Mouse (Mus musculus): ENCODE data around the gene Pdzd2. TPM values are rescaled to one million over a fixed set of nuclear protein-coding genes. Genes with fewer than 3 reads are reported as not detected.
A peak's percentile ranks its signal among the peaks of the same experiment; 100 is the strongest.

Gene Pdzd2
- total RNA-seq, 2 experiments from 2014 or later, result 31.5 to 34.4 TPM

- no peak for DNase-seq
- intact Hi-C loops (cut with DNase I; ENCODE audit: low total_unique reads), result no loop called here
These were observed 101.2 kb downstream of the Pdzd2 start for GRCm38 (mm10) chr15:12638370-12639030.

- no peak for DNase-seq
- intact Hi-C loops (cut with DNase I; ENCODE audit: low total_unique reads), result no loop called here
These were observed 102.2 kb downstream of the Pdzd2 start for GRCm38 (mm10) chr15:12637511-12637910.

GRCm38 (mm10) chr15:12636386-12636785 lies 103.3 kb downstream of the Pdzd2 start:
- no peak for DNase-seq
- intact Hi-C loops (cut with DNase I; ENCODE audit: low total_unique reads), result no loop called here

- intact Hi-C loops (cut with DNase I; ENCODE audit: low total_unique reads), result no loop called here
- DNase-seq, result no peak
These were observed 104.8 kb downstream of the Pdzd2 start for GRCm38 (mm10) chr15:12634921-12635320.

- intact Hi-C loops (cut with DNase I; ENCODE audit: low total_unique reads), result no loop called here
These were observed 110.6 kb downstream of the Pdzd2 start for GRCm38 (mm10) chr15:12629164-12629563.

GRCm38 (mm10) chr15:12628451-12628850 lies 111.3 kb downstream of the Pdzd2 start:
- intact Hi-C loops (cut with DNase I; ENCODE audit: low total_unique reads), result no loop called here
- no peak for DNase-seq

More at GRCm38 (mm10) chr15:12629164-12629563, 110.6 kb downstream of the Pdzd2 start:
- DNase-seq, result no peak

- intact Hi-C loops (cut with DNase I; ENCODE audit: low total_unique reads), result no loop called here
- DNase-seq, result no peak
These were observed 112.8 kb downstream of the Pdzd2 start for GRCm38 (mm10) chr15:12626930-12627329.

GRCm38 (mm10) chr15:12626166-12626565 lies 113.6 kb downstream of the Pdzd2 start:
- no peak for DNase-seq
- intact Hi-C loops (cut with DNase I; ENCODE audit: low total_unique reads), result no loop called here

GRCm38 (mm10) chr15:12625524-12625923 lies 114.2 kb downstream of the Pdzd2 start:
- no peak for DNase-seq
- intact Hi-C loops (cut with DNase I; ENCODE audit: low total_unique reads), result no loop called here

- DNase-seq, result no peak
- intact Hi-C loops (cut with DNase I; ENCODE audit: low total_unique reads), result no loop called here
These were observed 116.2 kb downstream of the Pdzd2 start for GRCm38 (mm10) chr15:12623521-12623920.

GRCm38 (mm10) chr15:12622701-12623100 lies 117.0 kb downstream of the Pdzd2 start:
- DNase-seq, result no peak
- intact Hi-C loops (cut with DNase I; ENCODE audit: low total_unique reads), result no loop called here

GRCm38 (mm10) chr15:12622093-12622643 lies 117.6 kb downstream of the Pdzd2 start:
- intact Hi-C loops (cut with DNase I; ENCODE audit: low total_unique reads), result no loop called here
- no peak for DNase-seq

GRCm38 (mm10) chr15:12619273-12619672 lies 120.5 kb downstream of the Pdzd2 start:
- DNase-seq, result no peak
- intact Hi-C loops (cut with DNase I; ENCODE audit: low total_unique reads), result no loop called here

GRCm38 (mm10) chr15:12617651-12618050 lies 122.1 kb downstream of the Pdzd2 start:
- intact Hi-C loops (cut with DNase I; ENCODE audit: low total_unique reads), result no loop called here
- no peak for DNase-seq

- intact Hi-C loops (cut with DNase I; ENCODE audit: low total_unique reads), result no loop called here
- peak; percentile 28 for DNase-seq
These were observed 122.5 kb downstream of the Pdzd2 start for GRCm38 (mm10) chr15:12617220-12617619.

- intact Hi-C loops (cut with DNase I; ENCODE audit: low total_unique reads), result no loop called here
- no peak for DNase-seq
These were observed 124.5 kb downstream of the Pdzd2 start for GRCm38 (mm10) chr15:12614944-12615878.

GRCm38 (mm10) chr15:12614011-12614410 lies 125.7 kb downstream of the Pdzd2 start:
- intact Hi-C loops (cut with DNase I; ENCODE audit: low total_unique reads), result no loop called here
- peak; percentile 35 for DNase-seq

GRCm38 (mm10) chr15:12612944-12613675 lies 126.6 kb downstream of the Pdzd2 start:
- DNase-seq, result no peak
- intact Hi-C loops (cut with DNase I; ENCODE audit: low total_unique reads), result no loop called here

GRCm38 (mm10) chr15:12608090-12608489 lies 131.6 kb downstream of the Pdzd2 start:
- intact Hi-C loops (cut with DNase I; ENCODE audit: low total_unique reads), result no loop called here
- no peak for DNase-seq

- no peak for DNase-seq
- intact Hi-C loops (cut with DNase I; ENCODE audit: low total_unique reads), result no loop called here
These were observed 133.4 kb downstream of the Pdzd2 start for GRCm38 (mm10) chr15:12606306-12606705.

Measured in gastrocnemius, postnatal 14 days (tissue).